Mouse (Mus musculus) kidney, adult 9 months (tissue): ENCODE results near the gene Zfp978.
"Not testable (repeated sequence)": the region's sequence is repeated elsewhere in the genome, so short reads cannot be mapped to it uniquely, and the experiment has no call there.

Experiments used
- DNase-seq: peaks from one replicate; pipeline ENCODE4 v3.0.0; 2022

The Zfp978 gene

GRCm38 (mm10) chr4:147361003-147361402 lies at the start of gene Zfp978:
Zfp978 (plus strand) TSS chr4:147361303.
- not testable (repeated sequence) for DNase-seq

GRCm38 (mm10) chr4:147335036-147335690 lies 25.9 kb upstream of the Zfp978 start:
- DNase-seq = not testable (repeated sequence)

- not testable (repeated sequence) for DNase-seq
Measured at GRCm38 (mm10) chr4:147335691-147336367, 25.3 kb upstream of the Zfp978 start.

- not testable (repeated sequence) for DNase-seq
Measured at GRCm38 (mm10) chr4:147336368-147337195, 24.5 kb upstream of the Zfp978 start.

- not testable (repeated sequence) for DNase-seq
Measured at GRCm38 (mm10) chr4:147337520-147337919, 23.6 kb upstream of the Zfp978 start.

GRCm38 (mm10) chr4:147338032-147338610 lies 23.0 kb upstream of the Zfp978 start:
- DNase-seq = no peak

GRCm38 (mm10) chr4:147338706-147339105 lies 22.4 kb upstream of the Zfp978 start:
- DNase-seq = not testable (repeated sequence)

GRCm38 (mm10) chr4:147339601-147340219 lies 21.4 kb upstream of the Zfp978 start:
- DNase-seq = not testable (repeated sequence)

GRCm38 (mm10) chr4:147340236-147340635 lies 20.9 kb upstream of the Zfp978 start:
- not testable (repeated sequence) for DNase-seq

- not testable (repeated sequence) for DNase-seq
Measured at GRCm38 (mm10) chr4:147340876-147341275, 20.2 kb upstream of the Zfp978 start.

- DNase-seq = not testable (repeated sequence)
Measured at GRCm38 (mm10) chr4:147343042-147343908, 17.8 kb upstream of the Zfp978 start.

GRCm38 (mm10) chr4:147345061-147345554 lies 16.0 kb upstream of the Zfp978 start:
- not testable (repeated sequence) for DNase-seq

- not testable (repeated sequence) for DNase-seq
Measured at GRCm38 (mm10) chr4:147346361-147347035, 14.6 kb upstream of the Zfp978 start.

GRCm38 (mm10) chr4:147347300-147347699 lies 13.8 kb upstream of the Zfp978 start:
- not testable (repeated sequence) for DNase-seq

GRCm38 (mm10) chr4:147347880-147348279 lies 13.2 kb upstream of the Zfp978 start:
- DNase-seq = not testable (repeated sequence)

- DNase-seq = not testable (repeated sequence)
Measured at GRCm38 (mm10) chr4:147348401-147348800, 12.7 kb upstream of the Zfp978 start.

GRCm38 (mm10) chr4:147348906-147349686 lies 12.0 kb upstream of the Zfp978 start:
- DNase-seq = not testable (repeated sequence)

GRCm38 (mm10) chr4:147349687-147350415 lies 11.3 kb upstream of the Zfp978 start:
- DNase-seq = peak; percentile 4

- peak; percentile 4 for DNase-seq
Measured at GRCm38 (mm10) chr4:147350541-147350940, 10.6 kb upstream of the Zfp978 start.
